Mouse (Mus musculus): ENCODE measurements around the gene Ccdc14. TPM values are rescaled to one million over a fixed set of nuclear protein-coding genes. Genes with fewer than 3 reads are reported as not detected.
"Not testable (repeated sequence)": the region's sequence is repeated elsewhere in the genome, so short reads cannot be mapped to it uniquely, and the experiment has no call there.

Gene Ccdc14
- total and polyA plus RNA-seq, 3 experiments = 1.3 to 2.8 (median 2.4) TPM

DNA sequence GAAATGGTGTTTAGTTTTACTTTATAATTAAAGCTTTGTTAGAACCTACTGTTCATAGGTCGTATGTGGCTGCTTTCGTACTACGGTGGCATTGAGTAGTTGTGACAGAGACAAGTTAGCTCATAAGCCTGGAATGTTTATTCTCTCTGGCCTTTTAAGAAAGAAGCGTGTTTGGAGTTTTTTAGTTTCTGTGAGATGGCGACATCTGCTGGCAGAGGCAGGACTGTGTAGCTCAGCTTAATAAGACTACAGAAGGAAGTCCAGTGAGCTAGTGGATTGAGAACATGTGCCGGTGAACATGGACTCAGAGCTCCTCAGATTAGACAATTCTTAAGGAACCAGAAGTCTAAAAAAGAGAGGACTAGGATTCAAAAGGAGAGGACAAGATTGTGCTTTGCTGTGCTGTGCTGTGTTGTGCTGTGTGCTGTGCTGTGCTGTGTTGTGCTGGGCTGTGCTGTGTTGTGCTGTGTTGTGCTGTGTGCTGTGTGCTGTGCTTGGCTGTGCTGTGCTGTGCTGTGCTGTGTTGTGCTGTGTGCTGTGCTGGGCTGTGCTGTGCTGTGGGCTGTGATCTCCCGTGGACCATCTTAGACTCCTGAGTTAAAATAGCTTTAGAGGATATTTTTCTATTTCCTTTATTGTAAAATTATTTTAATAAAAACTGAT, 9.9 kb downstream of the Ccdc14 start:
- no peaks in the 10 kb centered on the region for H3K36me3 ChIP-seq (ENCODE audit: control insufficient read depth, insufficient read depth, low read length)
- H3K79me2 ChIP-seq (replicated peaks; ENCODE audit: control insufficient read depth, insufficient read depth, low read length) = no peaks in the 10 kb centered on the region
- TF ChIP-seq POLR2A (IDR thresholded peaks at IDR 0.05; ENCODE audit: insufficient read depth, low read depth, low read length) = no peak
- no peak for TF ChIP-seq EP300 (IDR thresholded peaks at IDR 0.05; ENCODE audit: insufficient read depth, low read depth, low read length)
- peak; percentile 93 for TF ChIP-seq CTCF (IDR thresholded peaks at IDR 0.05)
- no peak overlapping the region; the same call in 1 of the 2 replicates for H3K27ac ChIP-seq
- peak; percentile 62 to 73 for DNase-seq
- no peak overlapping the region for H3K4me3 ChIP-seq
- 14% methylated on average over 7 of the region's 7 CpGs for WGBS
- no peak overlapping the region for H3K9ac ChIP-seq (ENCODE audit: low read depth, low read length)
- no peaks in the 10 kb centered on the region for H3K27me3 ChIP-seq (ENCODE audit: control insufficient read depth, insufficient read depth, low read length)
- intact Hi-C loops (cut with DNase I) = loop anchor here (1.0 to 5.0 kb wide), 5 partner anchors 33 to 507 kb away; no protein-coding TSS in a partner anchor
- no peaks in the 10 kb centered on the region; the same call in 1 of the 2 replicates for H3K4me1 ChIP-seq (ENCODE audit: control insufficient read depth, insufficient read depth, low read length)

DNA sequence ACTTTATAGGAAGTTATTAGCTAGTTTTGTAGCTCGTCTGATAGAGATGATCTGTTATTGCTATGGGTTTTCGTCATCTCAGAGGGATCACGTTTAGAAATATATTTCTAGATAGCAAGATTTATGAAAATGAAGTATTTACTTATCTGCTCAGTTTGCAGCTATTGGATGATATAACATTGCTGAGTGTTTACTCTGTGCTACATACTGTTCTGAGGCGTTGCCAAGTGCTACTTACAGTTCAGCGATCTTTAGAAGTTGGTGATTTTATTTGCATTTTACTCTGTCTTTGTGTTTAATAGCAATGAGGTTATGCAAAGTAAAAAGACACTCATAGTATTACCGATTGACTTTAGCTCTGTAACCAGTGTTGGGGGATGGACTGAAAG, 10.4 kb downstream of the Ccdc14 start:
- Histone ChIP-seq H3K27ac (no peak overlapping the region), H3K36me3 (ENCODE audit: control insufficient read depth, insufficient read depth, low read length) (no peaks in the 10 kb centered on the region), H3K9ac (ENCODE audit: low read depth, low read length) (no peak overlapping the region), H3K4me3 (no peak overlapping the region), H3K27me3 (ENCODE audit: control insufficient read depth, insufficient read depth, low read length) (no peaks in the 10 kb centered on the region), H3K79me2 (replicated peaks; ENCODE audit: control insufficient read depth, insufficient read depth, low read length) (no peaks in the 10 kb centered on the region), H3K4me1 (ENCODE audit: control insufficient read depth, insufficient read depth, low read length) (no peaks in the 10 kb centered on the region; the same call in 1 of the 2 replicates)
- intact Hi-C loops (cut with DNase I) = loop anchor here (1.0 to 5.0 kb wide), 5 partner anchors 34 to 508 kb away; no protein-coding TSS in a partner anchor
- TF ChIP-seq POLR2A (IDR thresholded peaks at IDR 0.05; ENCODE audit: insufficient read depth, low read depth, low read length) (no peak), EP300 (IDR thresholded peaks at IDR 0.05; ENCODE audit: insufficient read depth, low read depth, low read length) (no peak), CTCF (IDR thresholded peaks at IDR 0.05) (no peak)
- 82% methylated on average over 6 of the region's 6 CpGs for WGBS
- DNase-seq = no peak

DNA sequence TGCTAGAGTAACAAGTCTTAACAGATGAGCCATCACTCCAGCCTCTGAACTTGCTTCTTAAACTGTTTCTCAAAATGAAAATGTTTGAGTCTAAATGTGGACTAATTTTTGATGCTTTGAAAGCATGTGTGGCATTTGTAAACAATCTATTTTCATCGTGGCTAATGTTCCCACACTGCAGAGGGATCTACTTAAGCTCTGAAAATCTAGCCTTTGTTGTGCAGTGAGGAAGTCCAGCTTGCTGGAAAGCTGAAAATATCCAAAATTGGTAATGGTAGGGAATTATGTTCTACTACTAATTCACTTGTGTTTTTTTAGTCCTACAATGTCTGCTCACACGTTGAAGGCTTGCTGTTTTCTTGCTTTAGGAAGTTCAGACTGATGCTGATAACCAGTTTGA, 15.6 kb downstream of the Ccdc14 start:
- no peak overlapping the region for H3K9ac ChIP-seq (ENCODE audit: low read depth, low read length)
- 46% methylated on average over 2 of the region's 2 CpGs for WGBS
- intact Hi-C loops (cut with DNase I) = no loop called here
- no peaks in the 10 kb centered on the region for H3K79me2 ChIP-seq (replicated peaks; ENCODE audit: control insufficient read depth, insufficient read depth, low read length)
- DNase-seq = no peak
- H3K27ac ChIP-seq = peak overlapping the region; percentile 56
- H3K4me1 ChIP-seq (ENCODE audit: control insufficient read depth, insufficient read depth, low read length) = peaks cover 3% of the 10 kb centered on the region; the same call in 1 of the 2 replicates
- H3K4me3 ChIP-seq = no peak overlapping the region
- H3K36me3 ChIP-seq (ENCODE audit: control insufficient read depth, insufficient read depth, low read length) = peaks cover 3% of the 10 kb centered on the region; the same call in 1 of the 2 replicates
- no peaks in the 10 kb centered on the region for H3K27me3 ChIP-seq (ENCODE audit: control insufficient read depth, insufficient read depth, low read length)
- TF ChIP-seq CTCF (IDR thresholded peaks at IDR 0.05) = no peak
- no peak for TF ChIP-seq EP300 (IDR thresholded peaks at IDR 0.05; ENCODE audit: insufficient read depth, low read depth, low read length)
- no peak for TF ChIP-seq POLR2A (IDR thresholded peaks at IDR 0.05; ENCODE audit: insufficient read depth, low read depth, low read length)

DNA sequence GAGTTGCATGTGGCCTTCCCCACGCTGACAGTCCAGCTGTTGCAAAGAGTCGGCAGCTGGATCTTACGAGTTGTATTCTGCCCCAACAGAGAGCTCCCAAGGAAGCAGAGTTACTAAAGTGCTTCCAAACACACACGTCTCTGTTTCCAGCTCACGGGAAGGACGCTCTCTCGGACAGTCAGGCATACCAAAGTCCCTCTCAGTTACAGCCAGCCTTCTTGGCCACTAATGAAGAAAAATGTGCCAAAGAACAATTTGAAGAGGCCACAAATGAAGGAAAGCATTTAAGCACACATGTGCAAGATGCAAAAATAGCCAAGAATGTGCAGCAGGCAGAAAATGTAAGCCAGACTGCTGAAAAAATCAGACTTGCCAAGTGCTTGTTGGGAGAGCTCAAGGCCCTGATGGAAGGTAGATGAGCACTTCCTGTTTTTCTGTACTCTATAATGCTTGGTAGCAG, 16.1 kb downstream of the Ccdc14 start:
- Histone ChIP-seq H3K27me3 (ENCODE audit: control insufficient read depth, insufficient read depth, low read length) (no peaks in the 10 kb centered on the region), H3K9ac (ENCODE audit: low read depth, low read length) (no peak overlapping the region), H3K27ac (peak overlapping the region; percentile 56), H3K79me2 (replicated peaks; ENCODE audit: control insufficient read depth, insufficient read depth, low read length) (no peaks in the 10 kb centered on the region), H3K4me3 (no peak overlapping the region), H3K36me3 (ENCODE audit: control insufficient read depth, insufficient read depth, low read length) (peaks cover 3% of the 10 kb centered on the region; the same call in 1 of the 2 replicates), H3K4me1 (ENCODE audit: control insufficient read depth, insufficient read depth, low read length) (peaks cover 3% of the 10 kb centered on the region; the same call in 1 of the 2 replicates)
- peak; percentile 20 to 25 for DNase-seq
- TF ChIP-seq CTCF (IDR thresholded peaks at IDR 0.05) (no peak), POLR2A (IDR thresholded peaks at IDR 0.05; ENCODE audit: insufficient read depth, low read depth, low read length) (no peak), EP300 (IDR thresholded peaks at IDR 0.05; ENCODE audit: insufficient read depth, low read depth, low read length) (no peak)
- WGBS = 46% methylated on average over 7 of the region's 7 CpGs
- intact Hi-C loops (cut with DNase I) = no loop called here

DNA sequence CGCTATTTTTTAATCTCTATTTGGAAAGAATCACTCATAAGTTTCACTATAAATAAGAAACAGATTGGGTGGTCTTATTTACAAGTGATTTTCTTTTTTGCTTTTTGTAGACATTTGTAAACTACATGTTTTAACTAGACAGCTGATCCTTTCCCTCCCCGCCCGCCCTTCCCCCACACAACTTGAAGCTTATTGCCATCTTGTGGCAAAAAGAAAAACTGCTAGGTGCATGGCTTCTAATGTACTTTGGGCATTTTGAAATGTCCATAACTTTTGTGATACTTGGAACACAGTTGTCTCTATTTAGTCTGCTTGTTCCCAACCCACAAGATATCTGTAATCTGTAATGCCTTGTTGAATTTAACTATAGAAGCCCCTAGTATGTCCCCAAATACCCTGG, 21.1 kb downstream of the Ccdc14 start:
- no peaks in the 10 kb centered on the region for H3K27me3 ChIP-seq (ENCODE audit: control insufficient read depth, insufficient read depth, low read length)
- H3K27ac ChIP-seq = no peak overlapping the region
- WGBS = 69% methylated on average over 3 of the region's 3 CpGs
- H3K9ac ChIP-seq (ENCODE audit: low read depth, low read length) = no peak overlapping the region
- no peak for DNase-seq
- TF ChIP-seq CTCF (IDR thresholded peaks at IDR 0.05) (peak; percentile 72), POLR2A (IDR thresholded peaks at IDR 0.05; ENCODE audit: insufficient read depth, low read depth, low read length) (no peak)
- no peaks in the 10 kb centered on the region for H3K36me3 ChIP-seq (ENCODE audit: control insufficient read depth, insufficient read depth, low read length)
- no peak overlapping the region for H3K4me3 ChIP-seq
- no peaks in the 10 kb centered on the region for H3K79me2 ChIP-seq (replicated peaks; ENCODE audit: control insufficient read depth, insufficient read depth, low read length)
- peaks cover under 1% of the 10 kb centered on the region; the same call in 1 of the 2 replicates for H3K4me1 ChIP-seq (ENCODE audit: control insufficient read depth, insufficient read depth, low read length)
- intact Hi-C loops (cut with DNase I) = no loop called here

DNA sequence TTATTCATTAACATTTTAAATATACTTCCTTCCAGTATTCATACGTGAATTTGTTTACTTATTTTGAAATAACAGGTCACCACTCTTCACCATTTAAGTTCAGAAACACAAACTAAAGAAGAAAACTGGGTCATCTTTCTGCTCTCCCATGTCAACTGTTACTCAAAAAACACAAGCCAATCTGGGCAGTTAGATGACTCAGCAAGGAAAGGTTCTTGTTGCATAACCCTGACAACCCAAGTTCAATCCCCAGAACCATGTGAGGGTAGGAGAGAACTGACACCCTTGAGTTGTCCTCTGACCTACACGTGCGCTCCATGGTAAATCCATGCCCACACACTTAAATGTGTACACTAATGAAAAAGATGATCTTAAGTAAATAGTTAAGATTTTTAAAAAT, 34.7 kb downstream of the Ccdc14 start:
- Histone ChIP-seq H3K4me3 (no peak overlapping the region), H3K27me3 (ENCODE audit: control insufficient read depth, insufficient read depth, low read length) (no peaks in the 10 kb centered on the region), H3K27ac (no peak overlapping the region), H3K4me1 (ENCODE audit: control insufficient read depth, insufficient read depth, low read length) (no peaks in the 10 kb centered on the region), H3K36me3 (ENCODE audit: control insufficient read depth, insufficient read depth, low read length) (no peaks in the 10 kb centered on the region), H3K9ac (ENCODE audit: low read depth, low read length) (no peak overlapping the region), H3K79me2 (replicated peaks; ENCODE audit: control insufficient read depth, insufficient read depth, low read length) (no peaks in the 10 kb centered on the region)
- 95% methylated on average over 3 of the region's 3 CpGs for WGBS
- intact Hi-C loops (cut with DNase I) = no loop called here
- TF ChIP-seq POLR2A (IDR thresholded peaks at IDR 0.05; ENCODE audit: insufficient read depth, low read depth, low read length) (no peak), EP300 (IDR thresholded peaks at IDR 0.05; ENCODE audit: insufficient read depth, low read depth, low read length) (no peak), CTCF (IDR thresholded peaks at IDR 0.05) (no peak)
- no peak for DNase-seq

DNA sequence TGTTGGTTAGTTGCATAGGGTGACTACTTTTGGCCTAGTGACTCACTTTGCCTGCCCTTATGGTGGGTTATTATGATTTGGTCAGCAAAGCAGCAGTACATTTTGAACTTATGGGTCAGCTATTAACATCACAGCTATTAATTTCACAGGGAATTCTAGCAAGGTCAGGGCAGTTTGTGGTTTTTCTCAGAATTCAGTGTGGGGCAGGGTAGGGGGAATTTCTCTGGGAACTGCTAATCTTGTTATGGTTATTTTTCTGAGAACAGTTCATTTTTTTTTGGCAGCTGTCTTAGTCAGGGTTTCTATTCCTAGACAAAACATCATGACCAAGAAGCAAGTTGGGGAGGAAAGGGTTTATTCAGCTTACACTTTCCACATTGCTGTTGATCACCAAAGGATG, 38.2 kb downstream of the Ccdc14 start:
- H3K36me3 ChIP-seq (ENCODE audit: control insufficient read depth, insufficient read depth, low read length); intact Hi-C loops (cut with DNase I); H3K4me3 ChIP-seq; DNase-seq; H3K79me2 ChIP-seq (replicated peaks; ENCODE audit: control insufficient read depth, insufficient read depth, low read length); H3K27ac ChIP-seq; H3K27me3 ChIP-seq (ENCODE audit: control insufficient read depth, insufficient read depth, low read length); H3K9ac ChIP-seq (ENCODE audit: low read depth, low read length); H3K4me1 ChIP-seq (ENCODE audit: control insufficient read depth, insufficient read depth, low read length): not testable (repeated sequence)

Data from heart, adult 2 months (tissue).